Mouse (Mus musculus) kidney, postnatal 0 days (tissue): ENCODE measurements around the gene Hspd1. TPM values are rescaled to one million over a fixed set of nuclear protein-coding genes. Genes with fewer than 3 reads are reported as not detected.
"Not testable (repeated sequence)": the region's sequence is repeated elsewhere in the genome, so short reads cannot be mapped to it uniquely, and the experiment has no call there.

Source experiments
- ATAC-seq: fragments of 200-750 bp; cut with Nextera tagmentation; replicated peaks from 2 replicates; pipeline ENCODE4 v1.8.0; 2017; ENCODE audit warnings: low read depth, moderate number of reproducible peaks, moderate TSS enrichment, moderate library complexity; ENCODE audit not compliant: low FRiP score
- DNase-seq: peaks from one replicate; pipeline ENCODE4 v3.0.0-alpha.2; 2016; ENCODE audit warnings: low spot score
- H3K27ac ChIP-seq: fragments of 300-500 bp; sonication (generic); 2 replicates; pipeline ENCODE4 v1.5.1; 2014; ENCODE audit warnings: mild to moderate bottlenecking
- H3K27me3 ChIP-seq: fragments of 300-500 bp; sonication (generic); 2 replicates; pipeline ENCODE4 v1.6.1; 2014; ENCODE audit warnings: low read length, mixed read lengths; ENCODE audit not compliant: insufficient read depth
- H3K36me3 ChIP-seq: fragments of 300-500 bp; sonication (generic); 2 replicates; pipeline ENCODE4 v1.6.1; 2014; ENCODE audit warnings: low read length, mixed read lengths; ENCODE audit not compliant: insufficient read depth
- H3K4me1 ChIP-seq: fragments of 300-500 bp; sonication (generic); replicated peaks from 2 replicates; pipeline ENCODE4 v1.6.1; 2014; ENCODE audit warnings: antibody characterized with exemption, low read length, mixed read lengths; ENCODE audit not compliant: insufficient read depth
- H3K4me2 ChIP-seq: fragments of 300-500 bp; sonication (generic); 2 replicates; pipeline ENCODE4 v1.6.1; 2014; ENCODE audit warnings: mild to moderate bottlenecking, low read length, moderate library complexity, mixed read lengths
- H3K4me3 ChIP-seq: fragments of 300-500 bp; sonication (generic); replicated peaks from 2 replicates; pipeline ENCODE4 v1.5.1; 2014; ENCODE audit warnings: low read depth, low read length
- H3K9ac ChIP-seq: fragments of 300-500 bp; sonication (generic); 2 replicates; pipeline ENCODE4 v1.6.1; 2014; ENCODE audit warnings: low read depth, low read length
- H3K9me3 ChIP-seq: fragments of 300-500 bp; sonication (generic); replicated peaks from 2 replicates; pipeline ENCODE4 v1.6.1; 2016; ENCODE audit warnings: low read length, inconsistent platforms, mixed read lengths
- CTCF ChIP-seq: IDR thresholded peaks from 2 replicates; pipeline ENCODE4 v1.5.1; 2016; ENCODE audit warnings: antibody characterized with exemption, low read depth, mild to moderate bottlenecking, moderate library complexity
- WGBS: fragments of 180-500 bp; shearing (Covaris S2); extraction: QIAGEN DNeasy Blood & Tissue Kit; methylation state at CpG from one replicate; pipeline ENCODE4 v1.1.7; 2014; 5-methylcytosine and 5-hydroxymethylcytosine counted together
- polyA plus RNA-seq: library from polyadenylated mRNA; unstranded; fragments of >200 nt; fragmentation: Nextera tagmentation; extraction: Ambion mirVana; gene quantifications from 2 replicates; pipeline ENCODE4 v1.2.1, GENCODE M21; 2015

Hspd1 gene
- polyA plus RNA-seq, 1 experiment from 2014 or later, result 315 TPM

GRCm38 (mm10) chr1:55082106-55082505, 5.9 kb downstream of the Hspd1 start:
- Histone ChIP-seq H3K27me3 (no peaks in the 10 kb centered on the region), H3K27ac (no peak overlapping the region), H3K9ac (no peak overlapping the region), H3K4me3 (no peak overlapping the region), H3K4me2 (no peak overlapping the region), H3K36me3 (peaks cover 47% of the 10 kb centered on the region), H3K9me3 (no peaks in the 10 kb centered on the region), H3K4me1 (no peaks in the 10 kb centered on the region)
- ATAC-seq, result no peak
- WGBS, result 60% methylated on average over 1 of the region's 1 CpGs
- peak; percentile 48; the same call in 1 of the 2 replicates for TF ChIP-seq CTCF
- no peak for DNase-seq

GRCm38 (mm10) chr1:55079677-55080076, 8.4 kb downstream of the Hspd1 start:
- H3K36me3 ChIP-seq, result peaks cover 50% of the 10 kb centered on the region
- 93% methylated on average over 4 of the region's 4 CpGs for WGBS

DNA sequence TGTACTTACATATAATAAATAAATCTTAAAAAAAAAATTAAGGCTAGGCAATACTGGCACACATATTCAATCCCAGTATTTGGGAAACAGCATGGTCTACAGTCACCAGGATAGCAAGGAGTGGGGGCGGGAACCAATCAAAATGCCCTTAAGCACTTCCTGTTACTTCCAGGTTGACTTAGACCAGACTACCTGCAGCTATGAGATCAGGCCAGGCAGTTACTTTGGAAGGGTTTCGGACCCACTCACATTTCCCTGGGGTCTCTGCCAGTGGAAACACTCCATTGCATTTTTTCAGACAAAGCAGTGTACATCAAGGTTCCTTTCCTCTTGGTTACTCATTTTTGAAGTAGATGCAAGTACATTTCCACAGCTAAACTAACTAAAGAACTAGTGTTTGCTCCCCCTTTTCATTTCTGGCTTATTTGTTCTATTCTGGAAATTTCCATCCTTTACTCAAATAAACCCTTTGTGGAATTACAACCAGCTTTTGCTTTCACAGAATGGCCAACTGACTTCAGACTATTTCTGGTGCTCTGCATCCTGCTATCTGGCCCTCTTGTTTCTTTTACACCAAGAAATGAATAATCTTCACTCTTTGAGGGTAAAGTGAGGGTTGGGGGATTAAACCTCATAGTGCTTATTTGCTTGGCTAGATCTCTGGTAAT, 11.1 kb downstream of the Hspd1 start:
- no peak for TF ChIP-seq CTCF
- Histone ChIP-seq H3K4me2 (no peak overlapping the region), H3K27me3 (no peaks in the 10 kb centered on the region), H3K27ac (no peak overlapping the region), H3K4me1 (no peaks in the 10 kb centered on the region), H3K36me3 (peaks cover 27% of the 10 kb centered on the region; the same call in 1 of the 2 replicates), H3K4me3 (no peak overlapping the region), H3K9ac (no peak overlapping the region), H3K9me3 (no peaks in the 10 kb centered on the region)
- ATAC-seq (0 out of 2 replicates have a peak, but pooled peaks have one; percentile 25), DNase-seq (no peak)
- WGBS, result 88% methylated on average over 2 of the region's 2 CpGs

More at GRCm38 (mm10) chr1:55079677-55080076, 8.4 kb downstream of the Hspd1 start:
- H3K9ac ChIP-seq, result no peak overlapping the region
- no peak for DNase-seq
- H3K4me2 ChIP-seq, result no peak overlapping the region
- H3K9me3 ChIP-seq, result no peaks in the 10 kb centered on the region
- TF ChIP-seq CTCF, result no peak
- no peaks in the 10 kb centered on the region for H3K4me1 ChIP-seq
- no peak overlapping the region for H3K27ac ChIP-seq
- no peaks in the 10 kb centered on the region for H3K27me3 ChIP-seq
- no peak for ATAC-seq
- H3K4me3 ChIP-seq, result no peak overlapping the region

- Histone ChIP-seq H3K9me3 (no peaks in the 10 kb centered on the region), H3K27ac (no peak overlapping the region), H3K27me3 (no peaks in the 10 kb centered on the region), H3K9ac (no peak overlapping the region), H3K36me3 (peaks cover 26% of the 10 kb centered on the region; the same call in 1 of the 2 replicates), H3K4me2 (no peak overlapping the region), H3K4me1 (no peaks in the 10 kb centered on the region), H3K4me3 (no peak overlapping the region)
- ATAC-seq (no peak), DNase-seq (no peak)
- no peak for TF ChIP-seq CTCF
These were observed 11.7 kb downstream of the Hspd1 start for GRCm38 (mm10) chr1:55076395-55076743.

DNA sequence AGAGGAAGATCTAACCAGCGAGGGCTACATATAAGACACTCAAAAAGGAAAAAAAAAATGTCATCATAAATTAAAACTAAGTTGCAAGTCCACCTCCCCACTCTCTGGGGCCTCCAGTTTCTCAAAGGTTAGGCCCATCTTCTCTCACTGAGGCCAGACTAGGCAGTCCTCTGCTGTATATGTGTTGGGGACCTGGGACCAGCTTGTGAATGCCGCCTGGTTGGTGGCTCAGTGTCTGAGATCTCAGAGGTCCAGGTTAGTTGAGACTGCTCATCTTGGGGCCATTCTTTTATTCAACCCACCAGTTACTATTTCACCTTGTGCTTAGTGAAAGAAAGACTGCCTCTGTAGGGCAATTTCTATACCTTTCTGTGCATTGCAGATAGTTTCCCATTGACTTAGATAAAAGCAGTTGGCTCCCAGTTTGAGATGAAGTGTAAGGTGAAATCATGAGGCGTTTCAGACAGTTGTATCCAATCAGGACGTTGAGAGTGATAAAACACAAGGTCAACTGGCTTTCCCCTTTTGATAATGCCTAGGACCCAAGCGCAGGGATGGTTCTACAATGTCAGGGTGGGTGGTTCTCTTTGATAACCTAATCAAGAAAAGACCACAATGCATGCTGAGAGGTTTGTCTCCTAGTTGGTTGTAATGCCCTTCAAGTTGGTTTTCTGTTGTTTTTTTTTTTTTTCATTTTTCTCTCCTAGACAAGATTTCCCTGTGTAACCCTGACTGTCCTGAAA, 12.2 kb downstream of the Hspd1 start:
- TF ChIP-seq CTCF, result no peak
- Histone ChIP-seq H3K27me3 (no peaks in the 10 kb centered on the region), H3K9me3 (no peaks in the 10 kb centered on the region), H3K4me1 (no peaks in the 10 kb centered on the region), H3K4me3 (no peak overlapping the region), H3K36me3 (peaks cover 26% of the 10 kb centered on the region; the same call in 1 of the 2 replicates), H3K27ac (no peak overlapping the region), H3K9ac (no peak overlapping the region), H3K4me2 (no peak overlapping the region)
- 69% methylated on average over 5 of the region's 5 CpGs for WGBS
- no peak for DNase-seq
- no peak for ATAC-seq

DNA sequence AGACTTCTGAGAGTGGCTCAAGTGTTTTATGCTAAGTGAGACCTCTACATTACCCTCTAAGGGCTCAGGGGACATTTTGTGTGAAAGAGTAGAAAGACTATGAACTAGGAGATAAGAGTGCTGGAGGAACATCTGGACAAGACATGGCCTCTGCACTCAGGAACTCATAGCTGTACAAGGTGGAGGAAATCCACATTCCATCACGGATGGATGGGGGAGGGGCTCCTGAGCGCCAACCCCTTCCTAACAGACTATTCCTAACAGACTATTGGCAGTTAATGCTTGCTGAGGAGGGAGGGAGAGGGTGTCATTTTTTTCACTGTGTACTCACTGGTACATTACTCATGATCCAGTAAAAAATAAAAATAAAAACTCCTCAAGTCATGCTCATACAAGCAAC, 13.3 kb downstream of the Hspd1 start:
- H3K36me3 ChIP-seq, result peaks cover 24% of the 10 kb centered on the region; the same call in 1 of the 2 replicates
- ATAC-seq, result no peak
- no peak overlapping the region for H3K4me2 ChIP-seq
- no peak overlapping the region for H3K9ac ChIP-seq
- no peak for DNase-seq
- H3K27ac ChIP-seq, result no peak overlapping the region
- no peaks in the 10 kb centered on the region for H3K9me3 ChIP-seq
- H3K4me3 ChIP-seq, result no peak overlapping the region
- WGBS, result 37% methylated on average over 2 of the region's 2 CpGs
- H3K4me1 ChIP-seq, result no peaks in the 10 kb centered on the region
- TF ChIP-seq CTCF, result no peak
- H3K27me3 ChIP-seq, result no peaks in the 10 kb centered on the region

DNA sequence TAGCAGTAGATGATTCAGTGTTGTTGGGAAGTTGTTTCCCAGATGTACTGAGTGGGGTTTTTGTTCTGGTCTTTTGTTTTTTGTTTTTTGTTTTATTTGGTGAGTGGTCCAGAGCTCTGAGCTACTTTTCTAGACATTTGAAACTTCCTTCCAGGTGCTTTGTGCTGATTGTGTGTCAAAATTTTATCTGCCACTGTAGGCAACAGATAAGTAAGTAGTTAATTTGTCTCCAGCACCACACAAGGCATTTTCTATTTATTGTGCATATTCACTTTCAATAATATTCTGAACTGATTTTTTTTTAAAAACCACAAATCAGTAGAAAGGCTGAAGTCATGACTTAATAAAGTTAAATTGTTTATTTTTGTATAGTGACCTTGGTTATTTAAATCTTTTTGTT, 15.7 kb downstream of the Hspd1 start:
- not testable (repeated sequence) for H3K27ac ChIP-seq, H3K4me1 ChIP-seq, H3K9me3 ChIP-seq, H3K4me3 ChIP-seq, DNase-seq, H3K4me2 ChIP-seq, H3K27me3 ChIP-seq, ATAC-seq, H3K9ac ChIP-seq
- peaks cover 20% of the 10 kb centered on the region; the same call in 1 of the 2 replicates for H3K36me3 ChIP-seq
